Mouse (Mus musculus) liver, embryonic 14.5 days (tissue): ENCODE measurements at regions not wholly inside any gene's neighbourhood (a gene's known extent, or its start where the extent isn't known, plus 50 kb on each side); places are given as distances from the start of the nearest gene placed in this dataset.

Experiments used
- ATAC-seq: fragments of 200-750 bp; cut with Nextera tagmentation; 2 replicates; pipeline ENCODE4 v1.8.0; 2017; ENCODE audit warnings: moderate number of reproducible peaks, mild to moderate bottlenecking, moderate library complexity; ENCODE audit not compliant: insufficient read depth
- DNase-seq, 3 experiments: peaks; one replicate each; pipeline ENCODE4 v3.0.0-alpha.2; 2012 to 2013; ENCODE audit warnings: low read depth in 3 of 3, low spot score in 3 of 3
- H3K27ac ChIP-seq: fragments of 300-500 bp; sonication (generic); 2 replicates; pipeline ENCODE4 v1.5.1; 2014; ENCODE audit warnings: moderate library complexity, mild to moderate bottlenecking, control low read depth, inconsistent platforms
- H3K27me3 ChIP-seq: fragments of 300-500 bp; sonication (generic); 2 replicates; pipeline ENCODE4 v1.6.1; 2014; ENCODE audit warnings: mild to moderate bottlenecking, low read length, moderate library complexity; ENCODE audit not compliant: control insufficient read depth, insufficient read depth
- H3K36me3 ChIP-seq: fragments of 300-500 bp; sonication (generic); replicated peaks from 2 replicates; pipeline ENCODE4 v1.6.1; 2014; ENCODE audit warnings: low read depth; ENCODE audit not compliant: control insufficient read depth, insufficient read depth
- H3K4me1 ChIP-seq, 2 experiments: fragments of 200-500 bp in 1 of 2; fragments of 300-500 bp in 1 of 2; sonication (generic) in 1 of 2; replicated peaks; 2 replicates each; pipeline ENCODE4 v1.6.1; 2012 to 2014; ENCODE audit warnings: antibody characterized with exemption in 1 of 2, inconsistent platforms in 1 of 2, low read length in 1 of 2; ENCODE audit not compliant: control insufficient read depth in 2 of 2, insufficient read depth in 2 of 2
- H3K4me2 ChIP-seq: fragments of 300-500 bp; sonication (generic); 2 replicates; pipeline ENCODE4 v1.6.1; 2014; ENCODE audit warnings: low read depth, mild to moderate bottlenecking, control low read depth, moderate library complexity
- H3K4me3 ChIP-seq, 2 experiments: fragments of 200-500 bp in 1 of 2; fragments of 300-500 bp in 1 of 2; sonication (generic) in 1 of 2; 2 replicates each; pipeline ENCODE4 v1.5.1; 2012 to 2014; ENCODE audit warnings: low read depth in 2 of 2, low read length in 2 of 2, mild to moderate bottlenecking in 2 of 2, control low read depth in 1 of 2, inconsistent platforms in 1 of 2, moderate library complexity in 1 of 2; ENCODE audit not compliant: insufficient read depth in 1 of 2
- H3K9ac ChIP-seq: fragments of 300-500 bp; sonication (generic); replicated peaks from 2 replicates; pipeline ENCODE4 v1.6.1; 2014; ENCODE audit warnings: mild to moderate bottlenecking, control low read depth, moderate library complexity
- H3K9me3 ChIP-seq: fragments of 300-500 bp; sonication (generic); 2 replicates; pipeline ENCODE4 v1.6.1; 2016; ENCODE audit warnings: low read length, mixed read lengths; ENCODE audit not compliant: control insufficient read depth
- CTCF ChIP-seq: IDR thresholded peaks from 2 replicates; pipeline ENCODE4 v1.5.1; 2016; ENCODE audit warnings: antibody characterized with exemption, low read depth, control low read depth
- EP300 ChIP-seq: IDR thresholded peaks from 2 replicates; pipeline ENCODE4 v1.6.1; 2016; ENCODE audit warnings: antibody characterized with exemption, low read depth
- WGBS: fragments of 180-500 bp; shearing (Covaris S2); extraction: QIAGEN DNeasy Blood & Tissue Kit; methylation state at CpG from one replicate; pipeline ENCODE4 v1.1.7; 2014; ENCODE audit not compliant: insufficient replicate concordance; 5-methylcytosine and 5-hydroxymethylcytosine counted together

DNA sequence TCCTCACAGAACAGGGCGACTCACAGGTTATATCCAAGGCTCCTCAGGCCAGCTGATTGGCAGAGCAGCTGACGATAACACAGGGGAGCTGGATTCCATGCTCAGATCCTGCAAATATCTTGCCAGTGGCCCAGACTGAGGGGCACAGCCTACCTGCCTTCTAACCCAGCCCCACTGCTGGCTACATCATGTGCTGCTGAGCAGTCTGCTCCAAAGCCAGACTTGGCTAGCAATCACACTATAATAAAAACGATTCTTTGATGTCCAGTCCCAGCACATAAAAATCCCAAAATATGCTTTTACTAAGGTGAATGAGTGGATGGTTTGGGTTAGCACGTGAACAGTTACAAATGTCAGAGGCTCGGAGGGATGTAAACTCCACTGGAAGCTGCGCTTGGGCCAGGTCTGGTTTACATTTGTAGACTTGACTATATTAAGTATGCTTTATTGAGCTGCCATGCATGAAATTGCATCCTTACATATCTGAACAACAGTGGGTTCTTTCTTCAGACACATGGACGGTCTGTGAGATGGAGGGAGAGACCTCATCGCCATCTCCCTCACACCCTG lies 200.2 kb downstream of the Thbs2 start:
- TF ChIP-seq CTCF (no peak), EP300 (no peak)
- Histone ChIP-seq H3K9me3 (no peaks in the 10 kb centered on the region), H3K27me3 (no peaks in the 10 kb centered on the region), H3K4me3 (no peak overlapping the region), H3K27ac (no peak overlapping the region), H3K36me3 (no peaks in the 10 kb centered on the region), H3K4me1 (no peaks in the 10 kb centered on the region), H3K9ac (no peak overlapping the region), H3K4me2 (no peak overlapping the region)
- DNase-seq = no peak
- 63% methylated on average over 8 of the region's 8 CpGs for WGBS
- no peak for ATAC-seq

DNA sequence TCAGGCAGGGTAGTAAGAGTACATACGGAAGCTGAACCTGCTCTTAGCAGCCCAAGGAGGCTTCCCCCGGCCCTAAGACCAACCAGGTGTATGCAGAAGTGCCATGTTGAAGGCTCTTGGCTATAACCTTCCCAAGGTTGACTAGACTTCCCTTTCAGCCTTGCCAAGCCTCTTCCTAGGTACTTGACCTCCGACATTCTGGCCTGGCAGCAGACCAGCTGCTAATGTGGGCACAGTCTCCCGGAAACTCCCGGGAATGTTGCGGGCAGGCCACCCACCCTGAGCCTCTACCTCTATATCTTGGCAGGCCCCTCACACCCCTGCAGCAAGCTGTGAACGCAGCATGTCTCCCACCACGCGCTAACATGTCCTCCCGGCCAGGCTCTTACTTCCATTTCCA lies 201.1 kb downstream of the Thbs2 start:
- Histone ChIP-seq H3K27me3 (no peaks in the 10 kb centered on the region), H3K4me1 (no peaks in the 10 kb centered on the region), H3K4me3 (no peak overlapping the region), H3K9me3 (no peaks in the 10 kb centered on the region), H3K36me3 (no peaks in the 10 kb centered on the region), H3K27ac (no peak overlapping the region), H3K4me2 (no peak overlapping the region), H3K9ac (no peak overlapping the region)
- ATAC-seq (no peak), DNase-seq (no peak)
- TF ChIP-seq EP300 (no peak), CTCF (no peak)
- WGBS = 63% methylated on average over 10 of the region's 10 CpGs

- H3K4me3 ChIP-seq = no peak overlapping the region
- DNase-seq (no peak), ATAC-seq (no peak)
- H3K27ac ChIP-seq = no peak overlapping the region
- H3K4me1 ChIP-seq = no peaks in the 10 kb centered on the region
- no peak overlapping the region for H3K4me2 ChIP-seq
- H3K9me3 ChIP-seq = no peaks in the 10 kb centered on the region
- H3K27me3 ChIP-seq = no peaks in the 10 kb centered on the region
- 75% methylated on average over 6 of the region's 6 CpGs for WGBS
- no peaks in the 10 kb centered on the region for H3K36me3 ChIP-seq
- no peak for TF ChIP-seq EP300
- TF ChIP-seq CTCF = no peak
- H3K9ac ChIP-seq = no peak overlapping the region
These were observed 202.4 kb downstream of the Smoc2 start for GRCm38 (mm10) chr17:14481746-14482145.

DNA sequence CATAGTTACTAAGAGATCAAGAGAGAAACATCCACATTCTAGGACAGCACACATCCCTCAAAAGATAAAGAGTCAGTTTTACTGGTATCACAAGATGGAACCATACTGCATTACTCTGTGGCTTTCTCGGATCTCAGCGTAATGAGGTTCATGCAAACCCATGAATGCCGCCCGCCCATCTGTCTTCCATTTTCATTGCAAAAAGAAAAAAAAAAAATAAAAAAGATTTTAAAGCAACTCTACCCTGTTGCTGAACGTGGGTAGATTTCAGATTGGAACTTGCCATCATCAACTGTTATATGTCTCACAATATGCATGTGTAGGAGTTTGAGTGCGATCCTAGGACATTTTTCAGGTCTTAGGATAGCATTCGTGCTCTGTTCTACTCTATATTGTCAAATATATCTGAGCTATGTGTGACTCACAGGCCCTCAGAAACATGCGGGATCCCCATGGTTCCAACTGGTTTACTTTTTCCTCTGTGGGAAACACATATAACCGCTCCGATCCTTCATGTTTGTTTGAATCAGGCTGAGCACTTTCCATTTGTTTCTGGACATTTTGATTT lies 199.7 kb downstream of the Smoc2 start:
- WGBS = 69% methylated on average over 10 of the region's 10 CpGs
- no peak overlapping the region for H3K27ac ChIP-seq

GRCm38 (mm10) chr17:14476707-14477106 lies 197.4 kb downstream of the Smoc2 start:
- Histone ChIP-seq H3K9ac (no peak overlapping the region), H3K27ac (no peak overlapping the region), H3K9me3 (no peaks in the 10 kb centered on the region), H3K4me3 (no peak overlapping the region), H3K36me3 (no peaks in the 10 kb centered on the region), H3K4me1 (no peaks in the 10 kb centered on the region), H3K4me2 (no peak overlapping the region), H3K27me3 (no peaks in the 10 kb centered on the region)
- TF ChIP-seq EP300 (no peak), CTCF (no peak)
- no peak for DNase-seq
- no peak for ATAC-seq
- WGBS = 66% methylated on average over 12 of the region's 12 CpGs

More for the DNA sequence above, 199.7 kb downstream of the Smoc2 start:
- Histone ChIP-seq H3K9me3 (no peaks in the 10 kb centered on the region), H3K4me2 (no peak overlapping the region), H3K9ac (no peak overlapping the region), H3K27me3 (no peaks in the 10 kb centered on the region), H3K4me1 (no peaks in the 10 kb centered on the region), H3K4me3 (no peak overlapping the region), H3K36me3 (no peaks in the 10 kb centered on the region)
- TF ChIP-seq EP300 (no peak), CTCF (no peak)
- DNase-seq (no peak), ATAC-seq (no peak)
